Mouse (Mus musculus): ENCODE data around the gene Ncam2. TPM values are rescaled to one million over a fixed set of nuclear protein-coding genes. Genes with fewer than 3 reads are reported as not detected.
A peak's percentile ranks its signal among the peaks of the same experiment; 100 is the strongest.

The Ncam2 gene
- polyA plus RNA-seq (2016; fragmentation: Nextera tagmentation; extraction: Ambion mirVana): 8.0 and 9.0 TPM in 2 replicates

- Histone ChIP-seq H3K36me3 (no peaks in the 10 kb centered on the region), H3K4me1 (peaks cover 21% of the 10 kb centered on the region), H3K4me3 (peak within 1 kb of the TSS; percentile 58), H3K9me3 (replicated peaks) (no peaks in the 10 kb centered on the region), H3K9ac (peak within 1 kb of the TSS; percentile 69), H3K27me3 (no peaks in the 10 kb centered on the region), H3K4me2 (replicated peaks) (peak within 1 kb of the TSS; percentile 79), H3K27ac (peak within 1 kb of the TSS; percentile 74)
- under 1% methylated on average over 44 of the region's 70 CpGs for WGBS
- ATAC-seq (ENCODE audit: low FRiP score): peak; percentile 78
Measured at GRCm38 (mm10) chr16:81200201-81201071, at the start of gene Ncam2. Gene Ncam2 (plus strand): TSS chr16:81200697.

GRCm38 (mm10) chr16:81170828-81171227 is 29.7 kb upstream of the Ncam2 start:
- ATAC-seq (ENCODE audit: low FRiP score): no peak
- Histone ChIP-seq H3K4me3 (no peak overlapping the region), H3K27me3 (no peaks in the 10 kb centered on the region), H3K9ac (no peak overlapping the region), H3K4me2 (replicated peaks) (no peak overlapping the region), H3K27ac (no peak overlapping the region), H3K9me3 (replicated peaks) (no peaks in the 10 kb centered on the region), H3K4me1 (no peaks in the 10 kb centered on the region), H3K36me3 (no peaks in the 10 kb centered on the region)
- WGBS: 83% methylated on average over 2 of the region's 2 CpGs

- Histone ChIP-seq H3K27me3 (no peaks in the 10 kb centered on the region), H3K27ac (no peak overlapping the region), H3K4me1 (no peaks in the 10 kb centered on the region), H3K4me2 (replicated peaks) (no peak overlapping the region), H3K36me3 (no peaks in the 10 kb centered on the region), H3K9ac (no peak overlapping the region), H3K4me3 (no peak overlapping the region), H3K9me3 (replicated peaks) (no peaks in the 10 kb centered on the region)
- 59% methylated on average over 8 of the region's 8 CpGs for WGBS
- ATAC-seq (ENCODE audit: low FRiP score): no peak
Measured at GRCm38 (mm10) chr16:81175302-81175943, 25.1 kb upstream of the Ncam2 start.

GRCm38 (mm10) chr16:81179801-81180200 is 20.7 kb upstream of the Ncam2 start:
- WGBS: 90% methylated on average over 5 of the region's 5 CpGs
- Histone ChIP-seq H3K4me3 (no peak overlapping the region), H3K27ac (no peak overlapping the region), H3K36me3 (no peaks in the 10 kb centered on the region), H3K9me3 (replicated peaks) (no peaks in the 10 kb centered on the region), H3K4me2 (replicated peaks) (no peak overlapping the region), H3K9ac (no peak overlapping the region), H3K27me3 (no peaks in the 10 kb centered on the region), H3K4me1 (no peaks in the 10 kb centered on the region)
- ATAC-seq (ENCODE audit: low FRiP score): no peak

GRCm38 (mm10) chr16:81187579-81188179 is 12.8 kb upstream of the Ncam2 start:
- H3K27ac ChIP-seq: no peak overlapping the region
- no peak overlapping the region for H3K9ac ChIP-seq
- WGBS: 85% methylated on average over 16 of the region's 16 CpGs
- H3K27me3 ChIP-seq: no peaks in the 10 kb centered on the region
- H3K36me3 ChIP-seq: no peaks in the 10 kb centered on the region
- no peaks in the 10 kb centered on the region for H3K9me3 ChIP-seq (replicated peaks)
- ATAC-seq (ENCODE audit: low FRiP score): no peak
- no peaks in the 10 kb centered on the region for H3K4me1 ChIP-seq
- no peak overlapping the region for H3K4me2 ChIP-seq (replicated peaks)
- H3K4me3 ChIP-seq: no peak overlapping the region

GRCm38 (mm10) chr16:81191621-81192020 is 8.9 kb upstream of the Ncam2 start:
- Histone ChIP-seq H3K9ac (no peak overlapping the region), H3K9me3 (replicated peaks) (no peaks in the 10 kb centered on the region), H3K4me2 (replicated peaks) (no peak overlapping the region), H3K4me1 (no peaks in the 10 kb centered on the region), H3K27ac (no peak overlapping the region), H3K36me3 (no peaks in the 10 kb centered on the region), H3K4me3 (no peak overlapping the region), H3K27me3 (no peaks in the 10 kb centered on the region)
- 97% methylated on average over 2 of the region's 2 CpGs for WGBS
- ATAC-seq (ENCODE audit: low FRiP score): no peak

- Histone ChIP-seq H3K4me3 (no peak overlapping the region), H3K4me2 (replicated peaks) (no peak overlapping the region), H3K4me1 (no peaks in the 10 kb centered on the region), H3K9me3 (replicated peaks) (no peaks in the 10 kb centered on the region), H3K36me3 (no peaks in the 10 kb centered on the region), H3K9ac (no peak overlapping the region), H3K27ac (no peak overlapping the region), H3K27me3 (no peaks in the 10 kb centered on the region)
- 80% methylated on average over 4 of the region's 4 CpGs for WGBS
- no peak for ATAC-seq (ENCODE audit: low FRiP score)
Measured at GRCm38 (mm10) chr16:81192607-81193006, 7.9 kb upstream of the Ncam2 start.

GRCm38 (mm10) chr16:81199467-81199866 is 1.0 kb upstream of the Ncam2 start:
- WGBS: 81% methylated on average over 5 of the region's 5 CpGs
- Histone ChIP-seq H3K4me3 (no peak overlapping the region), H3K9ac (no peak overlapping the region), H3K27me3 (no peaks in the 10 kb centered on the region), H3K27ac (no peak overlapping the region), H3K36me3 (no peaks in the 10 kb centered on the region), H3K9me3 (replicated peaks) (no peaks in the 10 kb centered on the region), H3K4me1 (peaks cover 17% of the 10 kb centered on the region), H3K4me2 (replicated peaks) (no peak overlapping the region)
- ATAC-seq (ENCODE audit: low FRiP score): no peak

GRCm38 (mm10) chr16:81201471-81201870 is 974 bp downstream of the Ncam2 start:
- ATAC-seq (ENCODE audit: low FRiP score): no peak
- peaks cover 21% of the 10 kb centered on the region for H3K4me1 ChIP-seq
- no peaks in the 10 kb centered on the region for H3K27me3 ChIP-seq
- no peaks in the 10 kb centered on the region for H3K36me3 ChIP-seq
- H3K27ac ChIP-seq: peak overlapping the region; percentile 74
- peak overlapping the region; percentile 58 for H3K4me3 ChIP-seq
- no peaks in the 10 kb centered on the region for H3K9me3 ChIP-seq (replicated peaks)
- no peak overlapping the region for H3K9ac ChIP-seq
- H3K4me2 ChIP-seq (replicated peaks): peak overlapping the region; percentile 79
- WGBS: 37% methylated on average over 5 of the region's 5 CpGs

- Histone ChIP-seq H3K4me3 (peak overlapping the region; percentile 58), H3K27ac (peak overlapping the region; percentile 55), H3K4me2 (replicated peaks) (peak overlapping the region; percentile 79), H3K27me3 (no peaks in the 10 kb centered on the region), H3K4me1 (peaks cover 21% of the 10 kb centered on the region), H3K9me3 (replicated peaks) (no peaks in the 10 kb centered on the region), H3K9ac (no peak overlapping the region), H3K36me3 (no peaks in the 10 kb centered on the region)
- no peak for ATAC-seq (ENCODE audit: low FRiP score)
- WGBS: 8% methylated on average over 4 of the region's 4 CpGs
Measured at GRCm38 (mm10) chr16:81201992-81202391, 1.5 kb downstream of the Ncam2 start.

GRCm38 (mm10) chr16:81202721-81203161 is 2.2 kb downstream of the Ncam2 start:
- H3K27ac ChIP-seq: peak overlapping the region; percentile 55
- no peaks in the 10 kb centered on the region for H3K27me3 ChIP-seq
- 0 out of 2 replicates have a peak, but pooled peaks have one; percentile 13 for ATAC-seq (ENCODE audit: low FRiP score)
- H3K9me3 ChIP-seq (replicated peaks): no peaks in the 10 kb centered on the region
- H3K4me3 ChIP-seq: peak overlapping the region; percentile 58
- whole genome bisulfite sequencing: 62% methylated on average over 8 of the region's 8 CpGs
- H3K36me3 ChIP-seq: no peaks in the 10 kb centered on the region
- peaks cover 21% of the 10 kb centered on the region for H3K4me1 ChIP-seq
- peak overlapping the region; percentile 32; the same call in 1 of the 2 replicates for H3K9ac ChIP-seq
- H3K4me2 ChIP-seq (replicated peaks): peak overlapping the region; percentile 37

- Histone ChIP-seq H3K27ac (no peak overlapping the region), H3K4me1 (peaks cover 21% of the 10 kb centered on the region), H3K4me3 (no peak overlapping the region), H3K36me3 (no peaks in the 10 kb centered on the region), H3K27me3 (no peaks in the 10 kb centered on the region), H3K9ac (no peak overlapping the region), H3K4me2 (replicated peaks) (peak overlapping the region; percentile 24), H3K9me3 (replicated peaks) (no peaks in the 10 kb centered on the region)
- 63% methylated on average over 12 of the region's 12 CpGs for WGBS
- no peak for ATAC-seq (ENCODE audit: low FRiP score)
Measured at GRCm38 (mm10) chr16:81204405-81205034, 4.0 kb downstream of the Ncam2 start.
